Mouse (Mus musculus) central nervous system, embryonic 18 days (tissue): ENCODE results near the gene Hmg20b. TPM values are rescaled to one million over a fixed set of nuclear protein-coding genes. Genes with fewer than 3 reads are reported as not detected.

ENCODE experiments used
- polyA plus RNA-seq: library from polyadenylated mRNA; depleted of rRNA; stranded (reverse); fragments of >200 nt; gene quantifications from 2 replicates; pipeline ENCODE4 v1.2.3, GENCODE M21; 2012; rRNA removed

Gene Hmg20b
- 29.3 and 32.0 TPM in 2 replicates for polyA plus RNA-seq

GRCm38 (mm10) chr10:81350351-81351063, at the start of gene Hmg20b:
Gene Hmg20b (minus strand): TSS chr10:81350480.

GRCm38 (mm10) chr10:81392781-81393185, 42.5 kb upstream of the Hmg20b start, which contains the start of gene Smim24:
Gene Smim24 (plus strand): TSS chr10:81393051.

GRCm38 (mm10) chr10:81388505-81389055, 38.3 kb upstream of the Hmg20b start, which contains the start of gene Gm48552:
Gene Gm48552 (plus strand): TSS chr10:81389005.

GRCm38 (mm10) chr10:81383802-81384604, 33.7 kb upstream of the Hmg20b start, which contains the start of the genes Dohh and Gm48551:
Gene Dohh (plus strand): TSS chr10:81384428.
Gene Gm48551 (plus strand): TSS chr10:81384466.

GRCm38 (mm10) chr10:81377793-81378552, 27.7 kb upstream of the Hmg20b start, which contains the start of gene Fzr1:
Gene Fzr1 (minus strand): TSS chr10:81378516.

GRCm38 (mm10) chr10:81365672-81366476, 15.6 kb upstream of the Hmg20b start, which contains the start of gene 4930404N11Rik:
Gene 4930404N11Rik (minus strand): TSS chr10:81365816.

GRCm38 (mm10) chr10:81356991-81357844, 6.9 kb upstream of the Hmg20b start, which contains the start of gene Mfsd12:
Gene Mfsd12 (plus strand): TSS chr10:81357491.

GRCm38 (mm10) chr10:81342686-81343505, 7.4 kb downstream of the Hmg20b start, which contains the start of gene Gipc3:
Gene Gipc3 (minus strand): TSS chr10:81343266.

GRCm38 (mm10) chr10:81328386-81328785, 21.9 kb downstream of the Hmg20b start, which contains the start of gene Tbxa2r:
Gene Tbxa2r (plus strand): TSS chr10:81328731.

GRCm38 (mm10) chr10:81320550-81321347, 29.5 kb downstream of the Hmg20b start, which contains the start of gene Cactin:
Gene Cactin (plus strand): TSS chr10:81321103.

Other genes with a start within 250 kb of the Hmg20b start
- gene Map2k2, start 244.6 kb downstream of the Hmg20b start, polyA plus RNA-seq: 179 and 183 TPM in 2 replicates
- gene Zbtb7a, start 215.3 kb downstream of the Hmg20b start, polyA plus RNA-seq: 8.3 and 9.9 TPM in 2 replicates
- gene Pias4, start 182.6 kb downstream of the Hmg20b start, polyA plus RNA-seq: 23.5 and 28.9 TPM in 2 replicates
- gene Eef2, start 173.8 kb downstream of the Hmg20b start, polyA plus RNA-seq: 1,300 and 1,423 TPM in 2 replicates
- gene Dapk3, start 167.5 kb downstream of the Hmg20b start, polyA plus RNA-seq: 67.6 and 77.1 TPM in 2 replicates
- gene 4930442H23Rik, start 166.6 kb downstream of the Hmg20b start, polyA plus RNA-seq: not detected in 2 replicates
- gene Nmrk2, start 148.4 kb downstream of the Hmg20b start, polyA plus RNA-seq: 0.16 and 0.17 TPM in 2 replicates
- gene Atcay, start 119.6 kb downstream of the Hmg20b start, polyA plus RNA-seq: 163 and 174 TPM in 2 replicates
- 67.6 and 70.9 TPM in 2 replicates for gene Zfr2, start 117.3 kb downstream of the Hmg20b start, polyA plus RNA-seq
- 160 and 167 TPM in 2 replicates for gene Matk, start 97.5 kb downstream of the Hmg20b start, polyA plus RNA-seq
- gene Mrpl54, start 83.5 kb downstream of the Hmg20b start, polyA plus RNA-seq: 61.6 and 82.0 TPM in 2 replicates
- gene Apba3, start 83.5 kb downstream of the Hmg20b start, polyA plus RNA-seq: 43.6 and 46.7 TPM in 2 replicates
- 4.7 and 5.7 TPM in 2 replicates for gene Tjp3, start 58.9 kb downstream of the Hmg20b start, polyA plus RNA-seq
- 209 and 257 TPM in 2 replicates for gene Pip5k1c, start 57.5 kb downstream of the Hmg20b start, polyA plus RNA-seq
- 31.3 and 32.6 TPM in 2 replicates for gene Cactin, start 29.4 kb downstream of the Hmg20b start, polyA plus RNA-seq
- 2.9 and 3.2 TPM in 2 replicates for gene Tbxa2r, start 21.7 kb downstream of the Hmg20b start, polyA plus RNA-seq
- 0.08 and 0.09 TPM in 2 replicates for gene Gipc3, start 7.2 kb downstream of the Hmg20b start, polyA plus RNA-seq
- gene Mfsd12, start 7.0 kb upstream of the Hmg20b start, polyA plus RNA-seq: 17.9 and 18.2 TPM in 2 replicates
- 0.48 TPM in 1 of 2 replicates, not detected in the other for gene 4930404N11Rik, start 15.3 kb upstream of the Hmg20b start, polyA plus RNA-seq
- gene Fzr1, start 28.0 kb upstream of the Hmg20b start, polyA plus RNA-seq: 138 and 139 TPM in 2 replicates
- gene Dohh, start 33.9 kb upstream of the Hmg20b start, polyA plus RNA-seq: 66.2 and 66.7 TPM in 2 replicates
- 6.6 and 8.8 TPM in 2 replicates for gene Gm48551, start 34.0 kb upstream of the Hmg20b start, polyA plus RNA-seq
- gene Gm48552, start 38.5 kb upstream of the Hmg20b start, polyA plus RNA-seq: 7.0 and 10.1 TPM in 2 replicates
- gene Smim24, start 42.6 kb upstream of the Hmg20b start, polyA plus RNA-seq: 3.9 and 4.1 TPM in 2 replicates
- gene Nfic, start 105.2 kb upstream of the Hmg20b start, polyA plus RNA-seq: 8.6 and 8.9 TPM in 2 replicates
- 300 and 400 TPM in 2 replicates for gene Celf5, start 132.2 kb upstream of the Hmg20b start, polyA plus RNA-seq
- gene Ncln, start 145.9 kb upstream of the Hmg20b start, polyA plus RNA-seq: 141 and 144 TPM in 2 replicates
- gene S1pr4, start 149.7 kb upstream of the Hmg20b start, polyA plus RNA-seq: 0.23 and 0.24 TPM in 2 replicates
- 0.74 and 0.98 TPM in 2 replicates for gene Gna15, start 173.7 kb upstream of the Hmg20b start, polyA plus RNA-seq
- gene Gna11, start 194.7 kb upstream of the Hmg20b start, polyA plus RNA-seq: 115 and 121 TPM in 2 replicates
- gene Aes, start 209.0 kb upstream of the Hmg20b start, polyA plus RNA-seq: 591 and 640 TPM in 2 replicates
- 117 and 122 TPM in 2 replicates for gene Tle2, start 224.1 kb upstream of the Hmg20b start, polyA plus RNA-seq